Mouse (Mus musculus) mouse trophoblast stem cell (cell line): ENCODE measurements at regions not wholly inside any gene's neighbourhood (a gene's known extent, or its start where the extent isn't known, plus 50 kb on each side); places are given as distances from the start of the nearest gene placed in this dataset.

Source experiments
- in situ Hi-C, 2 experiments: fragments of 300-500 bp; cut with MseI, MboI; formaldehyde crosslinking; loops; 2 replicates in 1 of 2; 3 replicates in 1 of 2; pipeline ENCODE4 v1.15.1; 2025

- in situ Hi-C loops, result no loop called here
Observed at GRCm38 (mm10) chr5:64605171-64605570, 198.0 kb upstream of the Klf3 start.

GRCm38 (mm10) chr5:64605991-64606390 lies 197.2 kb upstream of the Klf3 start:
- in situ Hi-C loops, result no loop called here

- in situ Hi-C loops, result no loop called here
Observed at GRCm38 (mm10) chr5:64609378-64610087, 193.7 kb upstream of the Klf3 start.

DNA sequence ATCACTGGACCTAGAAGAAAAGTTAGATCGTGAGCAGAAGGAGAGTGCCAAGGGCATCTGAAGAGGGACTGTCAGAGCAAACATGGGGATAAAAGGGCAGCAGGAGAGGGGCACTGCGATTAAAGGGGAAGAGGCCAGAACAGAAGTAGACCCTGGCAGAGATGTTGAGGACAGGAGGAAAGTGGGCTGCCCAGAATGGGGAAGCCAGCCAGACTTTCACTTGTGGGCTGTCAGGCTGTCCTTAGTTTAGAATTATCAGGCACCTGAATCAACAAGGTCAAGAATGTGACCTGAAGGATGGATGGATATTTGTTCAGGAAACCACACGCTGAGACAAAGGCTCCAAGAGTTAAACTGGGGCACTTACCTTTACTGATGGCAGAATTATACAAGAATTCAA lies 193.0 kb upstream of the Klf3 start:
- in situ Hi-C loops, result no loop called here

DNA sequence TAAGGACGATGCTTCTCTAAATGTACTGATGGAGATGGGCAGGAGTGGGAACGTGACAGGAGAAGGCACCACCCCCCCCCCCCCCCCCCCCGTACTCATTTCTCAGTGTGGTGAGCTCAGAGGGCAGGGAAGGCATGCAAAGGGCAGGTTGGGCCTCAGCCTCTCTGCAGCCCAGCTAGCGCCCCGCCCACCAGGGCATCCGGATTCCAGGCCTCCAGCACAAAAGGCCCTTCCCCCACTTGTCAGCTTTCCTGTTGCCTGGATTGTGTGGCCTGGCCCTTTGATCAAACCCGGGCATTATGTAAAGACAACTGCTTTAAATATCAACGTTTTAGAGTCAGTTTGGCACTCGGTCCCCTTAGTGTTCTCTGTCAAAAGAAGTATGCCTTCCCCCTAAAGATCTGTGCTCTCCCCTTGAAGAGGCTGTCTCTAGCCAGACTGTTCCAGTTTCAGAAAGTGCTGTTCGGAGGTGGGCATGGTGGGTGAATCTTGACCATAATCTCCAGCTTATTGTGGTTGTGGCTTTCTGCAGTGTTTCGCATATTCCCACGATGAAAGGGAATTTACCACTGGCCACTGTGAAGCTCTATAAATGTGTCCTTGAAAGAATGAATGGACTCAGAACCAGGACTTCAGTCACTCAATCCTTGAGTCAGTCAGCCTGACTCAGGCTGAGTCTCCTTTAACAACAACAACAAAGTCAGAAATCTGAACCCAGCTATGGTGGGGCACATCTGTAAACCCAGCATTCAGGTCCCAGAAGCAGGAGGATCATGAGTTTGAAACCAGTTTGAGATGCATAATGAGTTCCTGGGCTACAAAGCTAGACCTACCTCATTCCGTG lies 192.4 kb upstream of the Klf3 start:
- in situ Hi-C loops, result no loop called here

DNA sequence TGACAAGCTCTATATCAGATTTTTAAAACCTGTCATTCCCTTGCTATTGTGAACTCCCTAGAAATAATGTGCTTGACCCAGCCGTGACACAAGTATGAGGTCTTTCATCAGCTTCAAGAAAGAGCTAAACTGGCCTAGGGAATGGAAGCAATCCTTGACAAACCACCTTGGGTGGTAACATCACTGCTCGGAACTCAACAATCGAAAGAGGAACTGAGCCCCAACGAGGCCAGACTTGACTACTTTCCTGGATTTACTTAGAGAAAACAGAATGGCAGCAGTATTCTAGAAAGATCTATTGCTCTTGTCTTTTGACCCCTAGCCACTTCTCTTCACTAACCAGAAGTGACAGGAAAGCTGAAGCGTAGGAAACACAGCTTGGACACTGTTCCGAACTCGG lies 191.2 kb upstream of the Klf3 start:
- in situ Hi-C loops, result no loop called here

GRCm38 (mm10) chr5:64613696-64614095 lies 189.5 kb upstream of the Klf3 start:
- in situ Hi-C loops, result no loop called here

- in situ Hi-C loops, result no loop called here
Observed at GRCm38 (mm10) chr5:64618126-64618525, 185.1 kb upstream of the Klf3 start.

DNA sequence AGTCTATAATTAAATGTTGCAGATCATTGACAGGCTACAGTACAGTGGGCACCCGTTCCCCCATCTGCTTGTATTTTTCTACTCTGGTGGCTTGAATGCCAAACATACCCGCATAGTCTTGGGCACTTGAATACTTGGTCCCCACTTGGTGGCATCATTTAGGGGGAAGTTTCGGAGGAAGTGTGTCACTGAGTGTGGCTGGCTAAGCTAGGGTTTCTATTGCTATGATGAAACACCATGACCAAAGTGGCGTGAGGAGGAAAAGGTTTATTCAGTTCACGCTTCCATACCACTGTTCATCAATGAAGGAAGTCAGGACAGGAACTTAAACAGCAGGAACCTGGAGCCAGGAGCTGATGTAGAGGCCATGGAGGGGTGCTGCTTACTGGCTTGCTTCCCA lies 183.4 kb upstream of the Klf3 start:
- in situ Hi-C loops, result no loop called here

GRCm38 (mm10) chr5:64620726-64621125 lies 182.5 kb upstream of the Klf3 start:
- in situ Hi-C loops, result no loop called here

GRCm38 (mm10) chr5:64621386-64621785 lies 181.8 kb upstream of the Klf3 start:
- in situ Hi-C loops, result no loop called here

DNA sequence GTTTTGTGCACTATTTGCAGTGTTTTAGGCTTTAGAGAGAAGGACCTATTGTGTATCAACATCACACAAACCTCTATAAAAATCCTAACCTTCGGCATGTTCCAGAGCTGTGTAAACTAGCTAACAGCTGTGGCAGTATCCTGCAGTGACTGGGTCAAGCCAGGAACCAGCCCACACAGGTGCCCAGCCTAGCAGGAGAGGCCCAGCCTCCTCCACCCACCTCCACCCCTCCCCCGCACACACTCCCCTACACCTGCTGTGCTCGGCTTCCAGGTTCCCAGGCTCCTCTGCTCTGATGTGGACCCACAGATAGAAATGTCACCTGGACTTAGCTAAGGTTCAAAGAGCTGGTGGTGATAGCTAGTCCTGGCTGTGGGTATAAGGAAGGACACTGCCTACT lies 179.5 kb upstream of the Klf3 start:
- in situ Hi-C loops, result no loop called here

- in situ Hi-C loops, result no loop called here
Observed at GRCm38 (mm10) chr5:64624205-64624604, 179.0 kb upstream of the Klf3 start.

DNA sequence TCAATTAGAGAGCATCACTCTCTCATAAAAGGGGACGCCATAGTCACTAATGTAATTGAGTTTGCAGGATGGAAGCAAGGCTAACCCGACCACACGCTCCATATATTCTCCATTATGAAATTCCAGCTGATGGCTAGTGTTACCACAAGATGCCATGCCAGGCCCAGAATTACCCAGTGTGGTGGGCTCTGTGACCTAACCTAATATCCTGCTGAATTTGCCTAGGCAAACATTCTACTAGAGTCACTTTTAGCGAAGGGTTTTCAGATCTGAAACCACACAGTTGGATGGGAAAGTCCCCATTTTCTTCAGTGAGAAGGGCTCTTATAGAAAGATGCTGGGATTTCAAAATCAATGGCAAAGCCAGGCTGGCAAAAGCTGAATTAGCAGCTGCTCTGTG lies 177.8 kb upstream of the Klf3 start:
- in situ Hi-C loops, result no loop called here

- in situ Hi-C loops, result no loop called here
Observed at GRCm38 (mm10) chr5:64625841-64626298, 177.3 kb upstream of the Klf3 start.

- in situ Hi-C loops, result no loop called here
Observed at GRCm38 (mm10) chr5:64626351-64626750, 176.8 kb upstream of the Klf3 start.

DNA sequence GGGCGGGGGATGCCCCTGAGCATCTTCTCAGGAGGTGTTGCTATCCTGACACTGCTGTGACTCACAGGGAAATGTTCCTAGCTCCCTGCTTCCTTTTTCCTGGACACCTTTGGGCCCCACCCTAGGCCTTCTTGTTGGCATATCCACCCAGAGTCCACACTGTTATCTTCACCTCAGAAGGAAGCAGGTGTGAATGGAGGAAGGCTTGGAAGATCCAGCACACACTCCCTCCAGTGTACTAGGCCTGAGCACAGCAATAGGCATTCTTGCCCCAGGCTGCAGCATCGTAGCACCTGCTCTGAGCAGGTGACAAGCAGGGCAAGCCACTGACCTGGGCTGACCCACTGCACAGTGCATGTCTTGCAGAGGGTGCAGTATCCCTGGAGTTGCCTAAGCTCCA lies 172.6 kb upstream of the Klf3 start:
- in situ Hi-C loops, result no loop called here

GRCm38 (mm10) chr5:64632171-64632570 lies 171.0 kb upstream of the Klf3 start:
- in situ Hi-C loops, result no loop called here

DNA sequence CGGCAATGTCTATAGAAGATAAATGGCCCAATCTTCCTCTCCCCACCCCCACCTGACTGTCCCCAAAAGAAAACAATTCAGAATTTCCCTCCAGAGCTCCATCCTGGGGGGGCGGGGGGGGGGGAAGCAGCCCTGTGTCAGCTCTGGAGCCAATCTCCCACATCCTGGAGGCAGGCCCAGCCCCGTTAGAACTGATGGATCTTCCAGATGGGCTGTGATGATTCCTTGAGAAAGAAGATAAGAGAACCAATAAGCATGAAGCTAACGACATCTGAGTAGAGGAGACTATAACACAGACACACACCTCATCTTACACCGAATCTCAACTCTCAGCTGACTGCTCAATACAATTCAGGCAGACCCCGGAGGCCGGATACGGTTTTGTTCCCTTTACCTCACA lies 169.2 kb upstream of the Klf3 start:
- in situ Hi-C loops, result no loop called here

- in situ Hi-C loops, result no loop called here
Observed at GRCm38 (mm10) chr5:64634721-64635120, 168.5 kb upstream of the Klf3 start.

GRCm38 (mm10) chr5:64636301-64636700 lies 166.9 kb upstream of the Klf3 start:
- in situ Hi-C loops, result no loop called here

GRCm38 (mm10) chr5:64643584-64643983 lies 159.6 kb upstream of the Klf3 start:
- in situ Hi-C loops, result no loop called here
